Mouse (Mus musculus): ENCODE data around the gene D130043K22Rik. TPM values are rescaled to one million over a fixed set of nuclear protein-coding genes. Genes with fewer than 3 reads are reported as not detected.

The D130043K22Rik gene
- polyA plus RNA-seq (2014; fragmentation: Illumina TruSeq; extraction: RNeasy Lipid Tissue Mini Kit (QIAGEN cat#74804); ENCODE audit: low replicate concordance) = 11.2 TPM

DNA sequence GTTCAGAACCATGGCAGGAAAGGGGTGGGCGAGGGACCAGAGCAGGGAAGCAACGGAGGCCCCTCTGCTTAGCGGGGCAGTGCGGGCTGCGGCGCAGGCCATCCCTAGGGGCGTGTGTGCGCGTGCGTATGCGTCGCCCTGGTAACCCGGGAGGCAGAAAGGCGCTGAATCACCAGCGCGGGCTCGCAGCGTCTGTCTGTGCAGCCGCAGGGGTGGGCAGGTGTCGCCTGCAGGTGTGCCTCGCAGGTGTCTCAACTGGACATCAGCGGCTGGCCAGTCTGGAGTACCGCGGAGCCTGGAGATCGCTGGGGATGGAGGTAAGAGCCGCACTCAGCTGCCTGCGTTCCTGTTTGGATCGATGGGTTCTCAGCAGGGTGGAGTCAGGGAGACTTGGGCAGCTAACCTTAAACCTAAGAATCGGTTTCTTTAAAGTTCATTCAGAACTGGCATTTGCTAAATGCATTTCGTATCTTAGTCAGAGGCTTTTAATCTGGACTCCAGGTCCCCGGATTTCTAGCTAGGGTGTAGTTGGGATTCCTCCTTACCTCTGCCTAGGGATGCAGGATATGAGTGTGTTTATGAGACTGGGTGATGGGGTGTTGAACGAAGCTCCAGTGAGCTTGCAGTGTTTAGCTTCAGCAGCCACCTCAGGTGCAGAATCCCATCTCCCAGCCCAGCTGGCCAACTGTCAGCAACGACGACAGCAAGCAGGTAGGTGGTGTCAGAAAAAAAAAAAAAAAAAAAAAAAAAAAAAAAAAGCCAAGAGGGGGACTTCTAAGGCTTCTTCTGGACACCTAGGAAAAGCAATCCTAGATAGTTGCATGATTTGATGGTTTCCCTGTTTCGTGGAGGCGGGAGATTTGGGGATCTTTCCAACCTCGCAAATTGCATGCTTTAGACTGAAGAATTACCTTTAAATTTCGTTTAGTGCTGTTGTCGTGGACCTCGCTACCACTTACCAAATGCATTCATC, at the start of gene D130043K22Rik:
Gene D130043K22Rik, plus strand, starts transcription at position 153 of the 973 bp plus-strand sequence.

DNA sequence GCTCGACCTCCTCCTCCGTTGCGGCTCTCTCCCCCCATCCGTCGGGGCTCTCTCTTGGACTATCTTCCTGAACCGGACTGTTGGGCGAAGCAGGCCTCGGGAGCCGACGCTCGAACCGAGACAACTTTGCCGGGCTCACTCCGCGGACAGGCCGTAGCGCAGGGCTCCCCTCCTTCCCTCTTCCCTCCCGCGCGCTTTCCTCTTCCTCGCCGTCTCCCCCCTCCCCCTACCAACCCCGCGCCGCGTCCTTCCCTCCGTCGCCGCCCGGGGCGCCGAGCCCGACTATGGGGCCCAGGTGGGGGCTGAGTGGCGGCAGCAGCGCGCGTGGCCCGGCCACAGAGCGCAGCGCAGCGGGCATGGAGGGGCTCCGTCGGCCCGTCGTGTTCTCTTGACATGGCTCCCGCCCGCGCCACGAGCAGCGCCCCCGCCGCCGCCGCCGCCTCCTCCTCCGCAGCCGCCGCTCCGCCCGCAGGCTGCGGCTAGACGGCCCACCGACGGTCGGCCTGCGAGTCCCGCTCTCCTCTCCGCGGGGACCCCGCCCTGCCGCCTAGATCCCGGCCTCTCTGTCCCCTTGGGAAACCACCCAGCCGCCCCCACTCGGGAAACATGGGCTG, 43.5 kb upstream of the D130043K22Rik start, which contains the start of gene BC005537:
Gene BC005537, plus strand, starts transcription at position 350 of the 614 bp plus-strand sequence.

DNA sequence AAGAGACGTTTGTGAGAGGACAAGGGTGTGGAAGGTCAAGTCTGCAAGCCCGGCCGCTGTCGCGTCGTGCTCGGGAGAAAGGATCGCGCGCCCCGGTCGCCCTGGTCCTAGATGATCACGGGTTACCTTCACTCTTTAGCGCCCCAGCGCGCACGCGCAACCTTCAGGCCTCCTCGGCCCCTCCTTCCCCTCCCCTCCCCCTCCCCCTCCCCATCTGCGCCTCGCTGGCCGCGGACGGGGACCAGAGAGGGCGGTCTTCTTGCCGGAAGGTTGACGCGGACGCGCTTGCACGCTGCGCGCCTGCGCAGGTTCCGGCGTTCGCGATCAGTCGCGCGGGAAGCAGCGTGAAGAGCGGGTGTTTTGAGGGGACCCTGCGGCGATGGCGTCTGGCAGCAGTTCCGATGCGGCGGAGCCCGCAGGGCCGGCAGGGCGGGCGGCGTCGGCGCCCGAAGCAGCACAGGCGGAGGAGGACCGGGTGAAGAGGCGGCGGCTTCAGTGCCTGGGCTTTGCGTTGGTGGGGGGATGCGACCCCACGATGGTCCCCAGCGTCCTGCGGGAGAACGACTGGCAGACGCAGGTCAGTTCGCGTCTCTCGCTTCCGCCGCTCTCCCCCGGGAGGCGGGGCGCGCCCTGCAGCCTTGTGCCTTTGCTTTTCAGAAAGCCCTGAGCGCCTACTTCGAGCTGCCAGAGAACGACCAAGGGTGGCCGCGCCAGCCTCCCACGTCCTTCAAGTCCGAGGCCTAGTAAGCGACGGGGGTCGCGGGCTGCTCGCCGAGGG, 13.4 kb upstream of the D130043K22Rik start, which contains the start of the genes Acot13 and Tdp2:
Gene Acot13, minus strand, starts transcription at position 188 of the 778 bp plus-strand sequence.
Gene Tdp2, plus strand, starts transcription at position 327 of the 778 bp plus-strand sequence.

DNA sequence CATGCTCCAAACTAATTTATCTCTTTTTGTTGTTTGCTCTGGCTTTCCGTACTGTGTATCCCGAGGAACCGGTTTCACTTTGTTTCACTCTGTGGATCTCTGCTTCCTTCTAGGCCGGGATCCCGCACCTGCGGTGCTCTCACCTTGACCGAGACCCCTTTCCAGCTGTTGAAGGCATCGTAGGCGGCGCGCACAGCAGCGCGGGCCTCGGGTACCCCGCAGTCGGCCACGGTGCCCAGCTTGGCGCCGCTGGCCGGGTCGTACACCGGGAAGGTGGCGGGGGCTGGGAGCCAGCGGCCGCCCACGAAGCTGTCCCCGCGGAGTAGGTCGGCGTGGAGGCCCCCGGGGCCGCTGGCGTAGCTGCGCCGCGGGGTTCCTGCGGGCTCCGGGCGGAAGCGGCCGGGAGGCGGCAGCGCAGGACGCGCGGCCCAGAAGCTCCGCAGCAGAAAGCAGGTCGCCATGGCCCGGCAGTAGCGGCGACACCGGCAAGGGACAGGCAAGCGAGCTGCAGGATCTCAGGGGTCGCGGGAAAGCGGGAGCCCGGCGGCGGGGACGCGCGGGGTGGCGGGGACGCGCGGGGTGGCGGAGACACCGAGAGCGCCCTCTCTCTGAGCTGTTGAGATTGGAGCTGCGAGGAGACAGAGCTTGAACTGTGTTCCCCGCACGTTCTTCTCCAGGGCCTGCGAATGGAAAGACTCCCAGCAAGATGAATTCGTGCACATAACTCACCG, 92.3 kb downstream of the D130043K22Rik start, which contains the start of gene Aldh5a1:
Gene Aldh5a1, minus strand, starts transcription at position 554 of the 731 bp plus-strand sequence.

GRCm38 (mm10) chr13:24942512-24943282, 97.8 kb downstream of the D130043K22Rik start, which contains the start of gene Gpld1:
TSS of gene Gpld1 (plus strand) at chr13:24943152.

Other genes starting within 250 kb of the D130043K22Rik start
- gene Armh2, start 103.9 kb upstream of the D130043K22Rik start, polyA plus RNA-seq (2014; fragmentation: Illumina TruSeq; extraction: RNeasy Lipid Tissue Mini Kit (QIAGEN cat#74804); ENCODE audit: low replicate concordance) = not detected
- 74.0 TPM for gene Gmnn, start 83.2 kb upstream of the D130043K22Rik start, polyA plus RNA-seq (2014; fragmentation: Illumina TruSeq; extraction: RNeasy Lipid Tissue Mini Kit (QIAGEN cat#74804); ENCODE audit: low replicate concordance)
- gene BC005537, start 43.5 kb upstream of the D130043K22Rik start, polyA plus RNA-seq (2014; fragmentation: Illumina TruSeq; extraction: RNeasy Lipid Tissue Mini Kit (QIAGEN cat#74804); ENCODE audit: low replicate concordance) = 313 TPM
- gene Acot13, start 13.6 kb upstream of the D130043K22Rik start, polyA plus RNA-seq (2014; fragmentation: Illumina TruSeq; extraction: RNeasy Lipid Tissue Mini Kit (QIAGEN cat#74804); ENCODE audit: low replicate concordance) = 119 TPM
- 357 TPM for gene Tdp2, start 13.5 kb upstream of the D130043K22Rik start, polyA plus RNA-seq (2014; fragmentation: Illumina TruSeq; extraction: RNeasy Lipid Tissue Mini Kit (QIAGEN cat#74804); ENCODE audit: low replicate concordance)
- 14.3 TPM for gene Aldh5a1, start 92.5 kb downstream of the D130043K22Rik start, polyA plus RNA-seq (2014; fragmentation: Illumina TruSeq; extraction: RNeasy Lipid Tissue Mini Kit (QIAGEN cat#74804); ENCODE audit: low replicate concordance)
- 3.7 TPM for gene Gpld1, start 98.0 kb downstream of the D130043K22Rik start, polyA plus RNA-seq (2014; fragmentation: Illumina TruSeq; extraction: RNeasy Lipid Tissue Mini Kit (QIAGEN cat#74804); ENCODE audit: low replicate concordance)
- 33.8 TPM for gene Mrs2, start 175.2 kb downstream of the D130043K22Rik start, polyA plus RNA-seq (2014; fragmentation: Illumina TruSeq; extraction: RNeasy Lipid Tissue Mini Kit (QIAGEN cat#74804); ENCODE audit: low replicate concordance)
- 0.22 TPM for gene Dcdc2a, start 210.9 kb downstream of the D130043K22Rik start, polyA plus RNA-seq (2014; fragmentation: Illumina TruSeq; extraction: RNeasy Lipid Tissue Mini Kit (QIAGEN cat#74804); ENCODE audit: low replicate concordance)